Mouse (Mus musculus) midbrain, embryonic 15.5 days (tissue): ENCODE results near the gene Acot7. TPM values are rescaled to one million over a fixed set of nuclear protein-coding genes. Genes with fewer than 3 reads are reported as not detected.

Experiments
- ATAC-seq: fragments of 200-750 bp; cut with Nextera tagmentation; replicated peaks from 2 replicates; pipeline ENCODE4 v1.8.0; 2017; ENCODE audit warnings: moderate TSS enrichment
- H3K27ac ChIP-seq: fragments of 300-500 bp; sonication (generic); 2 replicates; pipeline ENCODE4 v1.5.1; 2015; ENCODE audit warnings: mild to moderate bottlenecking, inconsistent platforms
- H3K27me3 ChIP-seq: fragments of 300-500 bp; sonication (generic); replicated peaks from 2 replicates; pipeline ENCODE4 v1.6.1; 2015; ENCODE audit warnings: inconsistent platforms
- H3K36me3 ChIP-seq: fragments of 300-500 bp; sonication (generic); replicated peaks from 2 replicates; pipeline ENCODE4 v1.6.1; 2015; ENCODE audit warnings: inconsistent platforms
- H3K4me1 ChIP-seq: fragments of 300-500 bp; sonication (generic); 2 replicates; pipeline ENCODE4 v1.6.1; 2015; ENCODE audit warnings: inconsistent platforms
- H3K4me2 ChIP-seq: fragments of 300-500 bp; sonication (generic); 2 replicates; pipeline ENCODE4 v1.6.1; 2015; ENCODE audit warnings: inconsistent platforms, mild to moderate bottlenecking, moderate library complexity
- H3K4me3 ChIP-seq: fragments of 300-500 bp; sonication (generic); 2 replicates; pipeline ENCODE4 v1.5.1; 2015; ENCODE audit warnings: mild to moderate bottlenecking, inconsistent platforms
- H3K9ac ChIP-seq: fragments of 300-500 bp; sonication (generic); 2 replicates; pipeline ENCODE4 v1.6.1; 2015; ENCODE audit warnings: mild to moderate bottlenecking, inconsistent platforms
- H3K9me3 ChIP-seq: fragments of 300-500 bp; sonication (generic); 2 replicates; pipeline ENCODE4 v1.6.1; 2016; ENCODE audit warnings: inconsistent platforms
- WGBS: fragments of 180-500 bp; shearing (Covaris S2); methylation state at CpG from one replicate; pipeline ENCODE4 v1.1.7; 2015; ENCODE audit warnings: mixed read lengths; 5-methylcytosine and 5-hydroxymethylcytosine counted together
- polyA plus RNA-seq: library from polyadenylated mRNA; unstranded; fragments of >200 nt; fragmentation: Nextera tagmentation; extraction: Ambion mirVana; gene quantifications from 2 replicates; pipeline ENCODE4 v1.2.1, GENCODE M21; 2015

The Acot7 gene
- polyA plus RNA-seq, result 409 and 418 TPM in 2 replicates

DNA sequence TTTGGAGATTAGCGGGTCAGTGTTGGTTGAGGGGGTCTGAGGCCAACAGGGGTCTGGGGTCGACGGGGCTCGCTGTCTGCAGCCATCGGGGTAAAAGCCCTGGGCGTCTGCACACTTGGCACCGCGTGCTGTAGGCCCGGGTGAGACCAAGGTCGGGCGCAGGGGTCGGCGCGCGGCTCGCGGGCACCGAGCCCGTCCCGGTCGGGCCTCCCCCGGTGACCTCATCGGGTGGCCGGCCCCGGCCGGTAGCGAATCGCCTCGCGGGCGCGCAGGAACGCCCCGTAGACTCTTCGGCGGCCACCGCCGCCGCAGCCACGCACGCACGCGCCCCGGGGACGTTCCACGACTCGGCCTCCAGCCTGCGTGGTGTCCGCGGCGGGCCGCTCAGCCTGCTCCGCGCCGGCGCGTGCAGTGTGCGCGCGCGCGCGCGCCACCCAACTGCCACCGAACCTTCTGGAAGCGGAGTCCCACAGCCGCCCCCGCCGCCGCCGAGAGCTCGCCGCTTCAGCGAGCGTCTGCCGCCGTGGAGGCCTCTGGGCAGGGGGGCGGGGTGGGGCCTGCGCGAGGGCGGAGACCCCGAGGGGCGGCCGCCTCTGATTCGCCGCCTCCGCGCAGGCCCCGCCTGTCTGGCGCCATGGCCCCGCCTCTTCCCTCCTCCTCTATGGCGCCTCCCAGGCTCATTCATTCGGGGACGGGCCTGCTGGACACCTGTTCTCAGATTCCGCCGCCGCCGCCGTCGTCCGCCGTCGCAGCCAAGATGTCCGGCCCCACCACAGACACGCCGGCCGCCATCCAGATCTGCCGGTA lies at the start of gene Acot7:
TSS of gene Acot7 (plus strand) at position 598 of the 807 bp plus-strand sequence.
- Histone ChIP-seq H3K36me3 (no peaks in the 10 kb centered on the region; the same call in 1 of the 2 replicates), H3K9ac (peak within 1 kb of the TSS; percentile 62), H3K9me3 (no peaks in the 10 kb centered on the region), H3K4me3 (peak within 1 kb of the TSS; percentile 63), H3K27ac (peak within 1 kb of the TSS; percentile 87), H3K4me1 (peaks cover 27% of the 10 kb centered on the region), H3K4me2 (peak within 1 kb of the TSS; percentile 94), H3K27me3 (peaks cover 21% of the 10 kb centered on the region)
- peak; percentile 94 for ATAC-seq
- WGBS, result under 1% methylated on average over 93 of the region's 108 CpGs

DNA sequence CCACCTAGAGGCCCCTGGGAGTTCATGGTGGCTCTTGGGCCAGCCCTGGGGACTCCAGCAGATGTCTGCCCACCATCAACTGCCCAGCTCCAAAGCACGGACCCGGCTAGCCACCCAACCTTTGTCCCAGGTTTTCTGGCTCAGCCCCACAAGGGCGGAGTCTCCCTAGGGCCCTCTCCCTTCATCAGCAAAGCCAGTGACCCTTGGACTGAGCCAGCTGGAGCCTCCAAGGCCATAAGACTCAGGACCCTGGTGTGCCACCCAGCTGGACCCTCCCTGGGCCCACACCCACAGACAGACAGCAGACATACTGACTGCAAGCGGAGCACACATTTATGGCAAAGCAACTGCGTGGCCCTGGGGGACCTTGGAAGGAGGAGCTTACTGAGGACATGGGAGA lies 49.1 kb upstream of the Acot7 start:
- no peak overlapping the region for H3K9ac ChIP-seq
- H3K27ac ChIP-seq, result no peak overlapping the region
- WGBS, result 54% methylated on average over 5 of the region's 5 CpGs
- H3K9me3 ChIP-seq, result no peaks in the 10 kb centered on the region
- H3K36me3 ChIP-seq, result no peaks in the 10 kb centered on the region
- no peak overlapping the region for H3K4me2 ChIP-seq
- no peak for ATAC-seq
- peaks cover 35% of the 10 kb centered on the region for H3K4me1 ChIP-seq
- peaks cover 98% of the 10 kb centered on the region for H3K27me3 ChIP-seq
- no peak overlapping the region for H3K4me3 ChIP-seq

DNA sequence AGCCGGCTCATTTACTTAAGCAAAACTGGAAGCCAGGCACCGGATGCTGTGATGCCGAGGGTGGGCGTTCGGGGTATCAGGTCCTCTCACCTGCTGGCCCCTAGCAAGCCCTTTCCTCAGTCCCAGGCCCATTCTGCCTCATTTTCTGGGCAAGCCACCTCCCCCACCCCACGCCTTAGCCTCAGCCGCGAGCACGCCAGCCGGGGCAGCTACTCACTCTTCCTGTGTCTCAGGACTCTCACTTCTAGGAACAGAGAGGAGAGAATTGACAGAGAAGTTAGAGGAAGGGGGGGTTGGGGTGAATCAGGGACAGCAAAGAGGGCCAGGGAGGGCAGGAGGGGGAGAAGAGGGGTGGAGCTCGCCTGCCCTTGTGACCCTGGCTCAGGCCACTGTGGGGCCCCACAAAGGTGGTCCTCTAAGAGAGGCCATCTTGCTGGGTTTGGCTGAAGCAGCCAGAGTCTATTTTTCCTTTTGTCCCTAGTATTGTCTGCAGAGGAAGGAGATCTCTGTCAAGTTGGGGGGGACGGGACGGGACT lies 48.5 kb upstream of the Acot7 start:
- ATAC-seq, result no peak
- Histone ChIP-seq H3K4me3 (no peak overlapping the region), H3K9ac (no peak overlapping the region), H3K4me1 (peaks cover 35% of the 10 kb centered on the region), H3K4me2 (no peak overlapping the region), H3K9me3 (no peaks in the 10 kb centered on the region), H3K36me3 (no peaks in the 10 kb centered on the region), H3K27ac (no peak overlapping the region), H3K27me3 (peaks cover 98% of the 10 kb centered on the region)
- WGBS, result 28% methylated on average over 13 of the region's 13 CpGs

DNA sequence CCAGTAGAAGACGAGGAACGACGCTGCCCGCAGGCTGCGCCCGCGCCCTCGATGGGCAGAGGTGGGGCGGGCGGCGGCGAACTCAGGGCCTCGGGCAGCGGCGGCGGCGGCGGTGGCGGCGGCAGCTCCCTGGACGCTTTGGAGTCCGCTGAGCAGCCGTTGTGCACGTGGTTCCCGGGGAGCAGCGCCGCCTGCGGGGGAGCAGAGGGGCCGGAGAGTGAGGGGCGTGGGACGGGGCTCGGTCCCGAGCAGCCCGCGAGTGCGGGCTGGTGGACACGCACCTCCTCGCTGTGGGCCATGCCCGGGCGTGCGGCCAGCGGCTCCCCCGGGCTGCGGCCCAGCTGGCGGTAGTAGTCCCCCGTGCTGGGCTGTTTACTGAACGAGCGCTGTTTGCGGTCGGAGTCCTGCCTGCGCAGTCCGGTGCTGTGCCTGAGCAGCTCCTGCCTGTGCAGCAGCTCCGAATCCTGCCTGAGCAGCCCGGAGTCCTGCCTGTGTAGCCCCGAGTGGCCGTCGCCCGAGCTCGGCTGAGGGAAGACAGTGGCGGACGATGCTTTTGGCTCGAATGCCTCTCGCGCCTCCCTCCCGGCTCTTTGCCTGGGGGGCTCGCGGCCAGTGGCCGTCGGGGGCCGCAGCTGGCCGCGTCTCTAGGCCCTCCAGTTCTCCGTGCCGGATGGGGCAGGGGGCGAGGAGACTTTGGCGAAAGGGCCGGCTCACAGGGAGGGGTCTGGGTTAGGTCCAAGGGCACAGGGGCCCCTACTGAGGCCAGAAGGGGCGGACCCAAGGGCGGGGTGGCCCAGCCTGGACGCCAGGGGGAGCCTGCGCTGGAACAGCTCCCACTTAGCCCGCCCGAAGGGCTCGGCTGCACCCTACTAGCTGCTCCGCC lies 46.9 kb upstream of the Acot7 start:
- Histone ChIP-seq H3K27ac (no peak overlapping the region), H3K4me1 (peaks cover 25% of the 10 kb centered on the region), H3K36me3 (no peaks in the 10 kb centered on the region), H3K9me3 (no peaks in the 10 kb centered on the region), H3K4me3 (peak overlapping the region; percentile 30), H3K27me3 (peaks cover 84% of the 10 kb centered on the region), H3K4me2 (peak overlapping the region; percentile 56), H3K9ac (peak overlapping the region; percentile 16; the same call in 1 of the 2 replicates)
- WGBS, result under 1% methylated on average over 58 of the region's 85 CpGs
- ATAC-seq, result peak; percentile 77

DNA sequence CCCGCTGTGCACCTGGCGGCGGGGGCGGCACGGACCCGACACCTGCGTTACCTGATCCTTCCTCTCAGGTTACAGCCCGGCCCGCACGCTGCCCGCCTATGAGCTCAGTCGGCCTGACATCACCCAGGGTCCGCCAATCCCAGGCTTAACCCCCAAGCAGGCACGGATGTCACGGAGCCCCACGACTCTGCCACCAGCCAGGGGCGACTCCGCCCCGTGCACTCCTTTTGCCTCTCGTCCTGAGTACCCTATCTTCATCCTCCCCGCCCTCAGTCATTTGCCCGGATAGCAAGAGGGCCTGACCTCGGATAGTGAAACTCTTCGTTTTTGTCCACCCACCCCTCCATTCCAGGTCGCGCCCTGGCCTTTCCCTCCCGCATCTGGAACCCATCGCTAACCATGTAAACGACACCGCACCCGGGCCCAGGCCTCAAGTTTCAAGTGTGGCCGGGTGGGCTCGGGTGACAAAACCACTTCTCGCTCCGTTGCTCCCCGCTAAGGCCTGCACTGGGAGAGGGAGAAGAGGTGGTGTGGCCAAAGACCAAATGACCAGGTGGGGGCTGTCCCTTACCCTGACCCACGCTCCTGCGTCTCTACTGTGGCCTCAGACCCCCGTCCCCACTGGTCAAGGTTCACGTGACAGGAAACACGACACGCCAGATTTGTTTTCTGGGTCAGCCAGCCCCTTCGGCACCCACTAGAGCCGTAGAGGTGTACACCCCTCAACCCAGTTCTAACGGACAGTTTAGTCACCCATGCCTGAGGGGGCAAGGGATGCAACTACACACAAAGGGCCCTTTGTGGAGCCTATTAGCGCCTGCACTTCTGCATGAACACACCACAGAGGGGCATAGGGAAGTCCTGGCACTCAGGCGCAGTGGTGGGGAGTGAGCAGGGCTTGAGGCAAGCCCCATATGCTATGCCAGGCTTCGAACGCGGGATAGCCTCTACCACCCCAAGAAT lies 45.8 kb upstream of the Acot7 start:
- no peak for ATAC-seq
- Histone ChIP-seq H3K4me2 (peak overlapping the region; percentile 56; the same call in 1 of the 2 replicates), H3K36me3 (no peaks in the 10 kb centered on the region), H3K27me3 (peaks cover 76% of the 10 kb centered on the region), H3K4me1 (peaks cover 17% of the 10 kb centered on the region), H3K4me3 (0 out of 2 replicates have a peak overlapping the region, but pooled peaks have one; percentile 30), H3K9ac (no peak overlapping the region), H3K27ac (no peak overlapping the region), H3K9me3 (no peaks in the 10 kb centered on the region)
- WGBS, result 6% methylated on average over 50 of the region's 50 CpGs

DNA sequence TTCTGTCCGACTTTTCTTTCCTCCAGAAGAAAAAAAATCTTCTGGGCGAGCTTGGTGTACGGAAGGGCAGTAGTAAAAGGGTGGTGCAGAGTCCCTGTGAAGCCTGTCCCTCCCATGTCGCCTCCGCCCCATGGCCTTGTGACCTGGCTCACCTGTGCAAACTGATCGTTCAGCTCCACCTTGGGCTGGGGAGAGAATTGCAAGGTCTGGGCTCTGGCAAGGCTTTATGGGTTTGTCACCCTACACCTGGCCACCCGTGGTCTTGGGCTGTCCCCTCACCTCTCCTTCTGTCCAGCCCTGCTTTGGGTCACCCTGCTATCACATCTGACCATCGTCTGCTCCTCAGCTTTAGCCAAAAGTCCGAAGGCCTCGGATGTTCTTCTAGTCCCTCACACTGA lies 45.2 kb upstream of the Acot7 start:
- Histone ChIP-seq H3K27me3 (peaks cover 70% of the 10 kb centered on the region), H3K9ac (no peak overlapping the region), H3K9me3 (no peaks in the 10 kb centered on the region), H3K27ac (no peak overlapping the region), H3K36me3 (no peaks in the 10 kb centered on the region), H3K4me1 (peaks cover 17% of the 10 kb centered on the region), H3K4me3 (no peak overlapping the region), H3K4me2 (no peak overlapping the region)
- WGBS, result 30% methylated on average over 10 of the region's 10 CpGs
- ATAC-seq, result no peak

DNA sequence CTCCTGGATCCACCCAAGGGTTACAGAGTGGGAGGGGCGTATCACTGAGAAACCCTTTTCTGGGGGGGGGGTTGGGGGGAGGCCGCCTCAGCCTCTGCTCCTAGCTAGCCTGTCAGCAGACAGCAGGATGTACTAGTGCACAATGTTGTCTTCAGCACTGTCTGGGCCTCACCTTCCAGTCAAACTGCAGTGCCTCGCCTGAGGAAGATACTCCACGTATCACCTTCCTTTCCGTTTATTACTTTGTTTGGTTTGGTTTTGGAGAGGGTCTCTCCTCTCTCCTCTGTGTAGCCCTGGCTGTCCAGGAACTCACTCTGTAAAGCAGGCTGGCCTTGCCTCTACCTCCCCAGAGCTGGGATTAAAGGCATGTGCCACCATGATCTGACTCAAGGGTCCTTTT lies 44.7 kb upstream of the Acot7 start:
- 48% methylated on average over 5 of the region's 5 CpGs for WGBS
- no peak overlapping the region for H3K4me2 ChIP-seq
- H3K9me3 ChIP-seq, result no peaks in the 10 kb centered on the region
- H3K4me1 ChIP-seq, result peaks cover 17% of the 10 kb centered on the region
- no peak overlapping the region for H3K4me3 ChIP-seq
- no peak for ATAC-seq
- no peak overlapping the region for H3K27ac ChIP-seq
- H3K36me3 ChIP-seq, result no peaks in the 10 kb centered on the region
- no peak overlapping the region for H3K9ac ChIP-seq
- H3K27me3 ChIP-seq, result peaks cover 67% of the 10 kb centered on the region

DNA sequence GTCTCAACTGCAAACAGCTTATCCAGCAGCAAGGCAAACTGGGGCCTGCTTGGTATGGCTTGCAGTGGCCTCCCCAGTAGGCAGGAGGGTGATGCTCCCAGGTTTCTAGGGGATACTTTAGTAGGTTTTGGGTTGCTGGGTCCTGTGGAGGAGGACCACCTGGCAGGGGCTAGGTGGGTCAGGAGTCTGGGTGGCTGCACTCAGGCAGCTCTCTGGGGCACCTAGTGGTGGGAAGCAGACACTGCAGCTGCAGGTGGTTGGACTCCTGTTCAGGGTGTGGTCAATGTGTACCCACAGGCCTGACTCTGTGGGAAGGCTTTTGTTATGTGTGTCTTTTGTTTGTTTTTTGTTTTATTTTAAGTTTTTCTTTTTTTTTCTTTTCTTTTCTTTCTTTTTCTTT lies 43.4 kb upstream of the Acot7 start:
- Histone ChIP-seq H3K9me3 (no peaks in the 10 kb centered on the region), H3K36me3 (no peaks in the 10 kb centered on the region), H3K27me3 (peaks cover 64% of the 10 kb centered on the region), H3K4me2 (no peak overlapping the region), H3K4me3 (no peak overlapping the region), H3K27ac (no peak overlapping the region), H3K9ac (no peak overlapping the region), H3K4me1 (peaks cover 24% of the 10 kb centered on the region)
- ATAC-seq, result no peak

DNA sequence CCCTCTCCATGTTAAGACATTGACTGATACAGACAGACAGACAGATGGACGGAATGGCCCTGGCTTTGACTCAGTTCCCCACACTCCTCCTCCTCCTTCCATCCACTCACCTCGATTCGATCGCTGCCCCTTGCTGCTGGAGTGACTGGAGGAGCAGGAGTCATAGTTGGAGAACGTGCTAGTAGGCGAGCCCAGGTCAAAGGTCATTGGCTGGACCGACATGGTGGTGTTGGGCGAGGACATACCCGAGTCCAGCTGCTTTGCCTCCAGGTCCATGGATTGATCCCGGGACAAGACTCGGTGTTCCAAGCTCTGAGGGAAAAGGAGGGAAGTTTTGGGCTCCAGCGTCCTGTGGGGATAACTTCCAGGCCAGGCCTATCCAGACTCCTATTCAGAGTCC lies 42.6 kb upstream of the Acot7 start:
- no peak for ATAC-seq
- 86% methylated on average over 12 of the region's 12 CpGs for WGBS
- Histone ChIP-seq H3K4me3 (no peak overlapping the region), H3K36me3 (no peaks in the 10 kb centered on the region), H3K9ac (no peak overlapping the region), H3K4me1 (peaks cover 22% of the 10 kb centered on the region), H3K4me2 (no peak overlapping the region), H3K9me3 (no peaks in the 10 kb centered on the region), H3K27ac (no peak overlapping the region), H3K27me3 (peaks cover 61% of the 10 kb centered on the region)

DNA sequence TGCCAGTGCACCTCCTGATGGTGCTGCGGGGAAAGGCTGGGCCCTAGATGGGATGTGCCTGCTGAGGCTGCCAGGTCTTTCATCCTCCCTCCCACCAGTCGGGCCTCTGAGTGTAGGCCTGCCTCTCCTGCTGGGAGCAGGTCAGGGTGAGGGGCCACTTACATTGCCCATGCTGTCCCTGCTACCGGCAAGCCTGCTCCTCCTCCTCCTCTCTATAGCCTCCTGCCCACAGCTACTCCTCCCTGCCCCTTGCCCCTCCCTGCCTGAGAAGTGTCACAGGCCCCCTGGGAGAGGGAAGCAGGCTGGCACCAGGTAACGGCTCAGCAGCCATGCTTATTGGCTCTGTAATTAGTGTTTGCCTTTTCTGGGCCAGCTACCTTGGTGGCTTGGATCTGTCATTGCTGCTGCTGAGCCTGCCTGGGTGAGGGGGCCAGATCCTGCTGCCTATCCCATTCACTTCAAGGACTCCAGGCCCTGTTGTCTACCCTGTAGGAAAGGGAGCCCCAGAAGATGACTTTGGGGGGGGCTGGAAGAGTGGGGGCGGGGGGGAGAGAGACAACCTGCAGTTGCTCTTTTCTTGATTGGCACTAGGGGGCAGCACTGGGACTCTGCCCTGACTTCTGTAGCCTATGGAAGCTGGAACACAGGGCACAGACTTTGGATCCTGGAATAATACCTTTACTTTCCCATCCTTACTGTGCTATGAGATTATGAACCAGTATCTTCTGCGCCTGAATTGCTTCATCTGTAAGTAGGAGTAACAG lies 41.6 kb upstream of the Acot7 start:
- Histone ChIP-seq H3K36me3 (no peaks in the 10 kb centered on the region), H3K4me3 (no peak overlapping the region), H3K4me1 (peaks cover 13% of the 10 kb centered on the region), H3K9me3 (no peaks in the 10 kb centered on the region), H3K27me3 (peaks cover 54% of the 10 kb centered on the region), H3K4me2 (no peak overlapping the region), H3K27ac (no peak overlapping the region), H3K9ac (no peak overlapping the region)
- WGBS, result 37% methylated on average over 6 of the region's 6 CpGs
- ATAC-seq, result no peak

DNA sequence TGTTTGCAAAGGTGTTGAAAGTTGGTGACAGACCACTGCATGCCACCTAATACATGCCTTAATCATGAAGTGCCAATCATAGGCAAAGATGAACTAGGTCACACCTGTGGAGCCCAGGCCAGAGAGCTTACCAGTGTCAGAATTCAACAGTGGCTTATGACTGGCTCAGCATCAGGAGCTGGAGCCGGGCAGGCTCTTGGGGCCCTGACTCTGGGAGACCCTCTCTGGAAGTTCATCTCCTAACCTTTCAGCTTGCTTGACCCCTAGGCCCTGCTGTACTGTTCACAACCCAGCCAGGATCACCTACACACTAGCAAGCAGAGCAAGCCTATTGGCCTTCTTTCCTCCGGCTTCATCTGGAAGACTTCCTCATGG lies 41.1 kb upstream of the Acot7 start:
- no peak for ATAC-seq
- Histone ChIP-seq H3K27me3 (peaks cover 53% of the 10 kb centered on the region), H3K4me3 (no peak overlapping the region), H3K9me3 (no peaks in the 10 kb centered on the region), H3K36me3 (no peaks in the 10 kb centered on the region), H3K9ac (no peak overlapping the region), H3K27ac (no peak overlapping the region), H3K4me2 (no peak overlapping the region), H3K4me1 (peaks cover 7% of the 10 kb centered on the region; the same call in 1 of the 2 replicates)
- WGBS, result 90% methylated on average over 2 of the region's 2 CpGs
